Mouse (Mus musculus): Measurements from ENCODE around the gene Olfr1380. TPM values are rescaled to one million over a fixed set of nuclear protein-coding genes. Genes with fewer than 3 reads are reported as not detected.

The Olfr1380 gene
- total RNA-seq, 2 experiments from 2014 or later = not detected

Other genes with a start within 250 kb of the Olfr1380 start
- not detected for gene Olfr1391, start 234.1 kb upstream of the Olfr1380 start, total RNA-seq (2021)
- not detected for gene Olfr1390, start 221.7 kb upstream of the Olfr1380 start, total RNA-seq (2021)
- not detected for gene Olfr1389, start 133.8 kb upstream of the Olfr1380 start, total RNA-seq (2021)
- under 1 TPM; 0.07 to 0.08 TPM for gene Olfr1388, start 120.3 kb upstream of the Olfr1380 start, total RNA-seq (2021)
- gene Olfr1387, start 101.5 kb upstream of the Olfr1380 start, total RNA-seq (2021) = not detected
- gene Olfr1386, start 91.8 kb upstream of the Olfr1380 start, total RNA-seq (2021) = not detected
- gene Olfr1385, start 67.8 kb upstream of the Olfr1380 start, total RNA-seq (2021) = not detected
- gene Olfr1384, start 50.2 kb upstream of the Olfr1380 start, total RNA-seq (2021) = not detected
- not detected for gene Olfr1383, start 37.2 kb upstream of the Olfr1380 start, total RNA-seq (2021)
- gene Olfr1382, start 28.6 kb upstream of the Olfr1380 start, total RNA-seq (2021) = not detected
- gene Olfr1381, start 13.4 kb upstream of the Olfr1380 start, total RNA-seq (2021) = not detected
- 1 to 10 TPM; 4.0 to 4.3 TPM for gene Flt4, start 52.4 kb downstream of the Olfr1380 start, total RNA-seq (2021)
- gene Scgb3a1, start 106.7 kb downstream of the Olfr1380 start, total RNA-seq (2021) = not detected
- gene Cnot6, start 155.8 kb downstream of the Olfr1380 start, total RNA-seq (2021) = 10 to 100 TPM; 19.6 to 21.1 TPM
- gene Gfpt2, start 237.3 kb downstream of the Olfr1380 start, total RNA-seq (2021) = 1 to 10 TPM; 6.0 to 8.2 TPM

Data from gastrocnemius, postnatal 14 days (tissue).